Mouse (Mus musculus) midbrain, embryonic 16.5 days (tissue): ENCODE results near the gene F830045P16Rik. TPM values are rescaled to one million over a fixed set of nuclear protein-coding genes. Genes with fewer than 3 reads are reported as not detected.

ENCODE experiments used
- ATAC-seq: fragments of 200-750 bp; cut with Nextera tagmentation; 2 replicates; pipeline ENCODE4 v1.8.0; 2017; ENCODE audit warnings: moderate TSS enrichment
- H3K27ac ChIP-seq: fragments of 300-500 bp; sonication (generic); 2 replicates; pipeline ENCODE4 v1.5.1; 2014; ENCODE audit warnings: mild to moderate bottlenecking, low read length, mixed read lengths
- H3K27me3 ChIP-seq: fragments of 300-500 bp; sonication (generic); 2 replicates; pipeline ENCODE4 v1.6.1; 2014; ENCODE audit warnings: low read depth, low read length, mixed read lengths; ENCODE audit not compliant: control insufficient read depth, insufficient read depth
- H3K36me3 ChIP-seq: fragments of 300-500 bp; sonication (generic); 2 replicates; pipeline ENCODE4 v1.6.1; 2014; ENCODE audit warnings: mild to moderate bottlenecking, low read length, moderate library complexity, mixed read lengths; ENCODE audit not compliant: control insufficient read depth, insufficient read depth
- H3K4me1 ChIP-seq: fragments of 300-500 bp; sonication (generic); 2 replicates; pipeline ENCODE4 v1.6.1; 2014; ENCODE audit warnings: mild to moderate bottlenecking, low read length, mixed read lengths; ENCODE audit not compliant: control insufficient read depth, insufficient read depth
- H3K4me2 ChIP-seq: fragments of 300-500 bp; sonication (generic); 2 replicates; pipeline ENCODE4 v1.6.1; 2014; ENCODE audit warnings: mild to moderate bottlenecking, low read length, mixed read lengths
- H3K4me3 ChIP-seq: fragments of 300-500 bp; sonication (generic); 2 replicates; pipeline ENCODE4 v1.5.1; 2014; ENCODE audit warnings: low read depth, mild to moderate bottlenecking, low read length, moderate library complexity, mixed read lengths
- H3K9ac ChIP-seq: fragments of 300-500 bp; sonication (generic); 2 replicates; pipeline ENCODE4 v1.6.1; 2014; ENCODE audit warnings: low read depth, low read length, mixed read lengths
- H3K9me3 ChIP-seq: fragments of 300-500 bp; sonication (generic); replicated peaks from 2 replicates; pipeline ENCODE4 v1.6.1; 2014; ENCODE audit warnings: mild to moderate bottlenecking, low read length, mixed read lengths; ENCODE audit not compliant: control insufficient read depth, poor library complexity, severe bottlenecking
- WGBS: fragments of 180-500 bp; shearing (Covaris S2); extraction: QIAGEN DNeasy Blood & Tissue Kit; methylation state at CpG from one replicate; pipeline ENCODE4 v1.1.7; 2014; 5-methylcytosine and 5-hydroxymethylcytosine counted together
- polyA plus RNA-seq: library from polyadenylated mRNA; unstranded; fragments of >200 nt; fragmentation: Nextera tagmentation; extraction: Ambion mirVana; gene quantifications from 2 replicates; pipeline ENCODE4 v1.2.1, GENCODE M21; 2015

The F830045P16Rik gene
- polyA plus RNA-seq, 1 experiment from 2014 or later, result not detected

DNA sequence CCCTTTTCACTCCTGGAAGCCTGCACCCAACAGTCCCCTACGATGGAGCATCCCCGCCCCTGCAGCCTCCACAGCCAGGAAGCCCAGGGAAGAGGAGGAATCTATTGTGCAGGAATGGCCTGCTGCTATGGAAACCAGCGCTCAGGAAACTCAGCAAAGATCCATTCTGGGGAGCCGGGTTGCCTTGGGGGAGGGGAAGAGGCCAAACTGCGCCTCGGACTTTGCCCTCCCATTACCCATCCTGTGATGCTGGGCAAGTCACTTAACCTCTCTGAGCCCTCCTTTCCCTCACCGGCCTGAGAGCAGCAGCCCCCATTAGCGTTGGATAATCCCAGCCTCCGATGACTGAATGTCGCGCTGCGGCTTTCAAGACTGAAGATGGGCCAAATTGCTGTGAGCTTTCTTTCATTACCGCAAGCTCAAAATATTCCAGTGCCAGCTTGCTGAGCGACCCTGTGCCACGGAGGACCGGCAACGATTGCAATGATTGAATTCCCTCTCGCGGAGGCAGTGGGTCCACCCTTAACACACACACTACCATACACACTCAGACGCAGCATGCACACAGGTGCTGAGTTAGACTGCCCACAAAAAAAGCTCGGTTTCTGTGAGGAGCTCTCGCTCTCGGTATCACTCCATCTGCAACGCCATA, 38.1 kb upstream of the F830045P16Rik start:
- Histone ChIP-seq H3K9me3 (no peaks in the 10 kb centered on the region), H3K4me1 (peaks cover 25% of the 10 kb centered on the region), H3K4me3 (peak overlapping the region; percentile 28), H3K4me2 (peak overlapping the region; percentile 64), H3K36me3 (no peaks in the 10 kb centered on the region), H3K27me3 (no peaks in the 10 kb centered on the region), H3K27ac (peak overlapping the region; percentile 85), H3K9ac (peak overlapping the region; percentile 59; the same call in 1 of the 2 replicates)
- 3% methylated on average over 24 of the region's 24 CpGs for WGBS
- peak; percentile 92 for ATAC-seq

- no peaks in the 10 kb centered on the region for H3K27me3 ChIP-seq
- peak overlapping the region; percentile 59; the same call in 1 of the 2 replicates for H3K9ac ChIP-seq
- H3K4me3 ChIP-seq, result no peak overlapping the region; the same call in 1 of the 2 replicates
- WGBS, result 15% methylated on average over 4 of the region's 4 CpGs
- no peak for ATAC-seq
- H3K4me2 ChIP-seq, result peak overlapping the region; percentile 64
- peak overlapping the region; percentile 85 for H3K27ac ChIP-seq
- H3K36me3 ChIP-seq, result no peaks in the 10 kb centered on the region
- H3K9me3 ChIP-seq, result no peaks in the 10 kb centered on the region
- H3K4me1 ChIP-seq, result peaks cover 25% of the 10 kb centered on the region
These were observed 37.4 kb upstream of the F830045P16Rik start for GRCm38 (mm10) chr2:129573701-129574273.

DNA sequence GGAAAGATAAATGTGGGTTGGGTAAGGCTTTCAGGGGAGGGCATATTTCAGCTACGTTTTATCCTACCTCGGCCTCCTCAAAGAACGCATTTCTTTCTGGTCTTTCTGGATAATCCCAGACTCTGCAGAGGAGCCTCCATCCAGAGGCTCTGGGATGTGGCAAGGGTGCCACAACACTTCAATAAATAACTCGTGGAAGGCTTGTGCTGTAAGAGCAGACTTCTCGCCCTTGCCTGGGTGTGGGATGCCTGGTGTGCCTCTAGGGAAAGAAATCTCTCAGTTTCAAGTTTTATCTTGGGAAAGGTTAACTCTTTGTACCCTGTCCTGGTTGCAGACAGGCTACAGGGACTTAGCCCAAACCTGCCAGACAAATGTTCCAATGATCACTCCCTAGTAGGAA, 33.2 kb upstream of the F830045P16Rik start:
- 79% methylated on average over 5 of the region's 5 CpGs for WGBS
- no peak for ATAC-seq

DNA sequence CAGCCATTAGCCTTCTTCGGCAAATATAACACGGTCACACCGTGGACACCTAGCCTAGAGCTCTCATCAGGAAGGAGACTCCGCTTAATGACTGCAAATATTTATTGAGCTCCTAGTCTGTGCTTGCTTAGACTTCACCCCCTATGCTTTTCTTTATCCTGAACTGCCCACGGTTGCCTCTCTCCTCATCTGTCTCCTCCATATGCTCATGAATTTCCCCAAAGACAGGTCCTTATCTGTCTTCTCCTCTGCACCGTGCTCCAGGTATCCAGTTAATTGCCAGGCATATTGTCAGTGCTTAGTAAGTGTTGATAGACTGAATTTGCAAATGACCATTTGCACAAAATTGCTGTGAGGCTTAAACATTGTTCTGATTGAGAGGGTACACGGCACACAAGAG, 32.7 kb upstream of the F830045P16Rik start:
- Histone ChIP-seq H3K27me3 (no peaks in the 10 kb centered on the region), H3K36me3 (no peaks in the 10 kb centered on the region), H3K9me3 (no peaks in the 10 kb centered on the region), H3K4me3 (no peak overlapping the region), H3K9ac (no peak overlapping the region), H3K4me2 (no peak overlapping the region), H3K4me1 (peaks cover 11% of the 10 kb centered on the region), H3K27ac (no peak overlapping the region)
- WGBS, result 90% methylated on average over 7 of the region's 7 CpGs
- no peak for ATAC-seq

More for the DNA sequence above, 33.2 kb upstream of the F830045P16Rik start:
- no peaks in the 10 kb centered on the region for H3K9me3 ChIP-seq
- no peak overlapping the region for H3K4me3 ChIP-seq
- H3K9ac ChIP-seq, result no peak overlapping the region
- no peak overlapping the region for H3K4me2 ChIP-seq
- H3K36me3 ChIP-seq, result no peaks in the 10 kb centered on the region
- H3K27ac ChIP-seq, result no peak overlapping the region
- H3K27me3 ChIP-seq, result no peaks in the 10 kb centered on the region
- H3K4me1 ChIP-seq, result peaks cover 15% of the 10 kb centered on the region

DNA sequence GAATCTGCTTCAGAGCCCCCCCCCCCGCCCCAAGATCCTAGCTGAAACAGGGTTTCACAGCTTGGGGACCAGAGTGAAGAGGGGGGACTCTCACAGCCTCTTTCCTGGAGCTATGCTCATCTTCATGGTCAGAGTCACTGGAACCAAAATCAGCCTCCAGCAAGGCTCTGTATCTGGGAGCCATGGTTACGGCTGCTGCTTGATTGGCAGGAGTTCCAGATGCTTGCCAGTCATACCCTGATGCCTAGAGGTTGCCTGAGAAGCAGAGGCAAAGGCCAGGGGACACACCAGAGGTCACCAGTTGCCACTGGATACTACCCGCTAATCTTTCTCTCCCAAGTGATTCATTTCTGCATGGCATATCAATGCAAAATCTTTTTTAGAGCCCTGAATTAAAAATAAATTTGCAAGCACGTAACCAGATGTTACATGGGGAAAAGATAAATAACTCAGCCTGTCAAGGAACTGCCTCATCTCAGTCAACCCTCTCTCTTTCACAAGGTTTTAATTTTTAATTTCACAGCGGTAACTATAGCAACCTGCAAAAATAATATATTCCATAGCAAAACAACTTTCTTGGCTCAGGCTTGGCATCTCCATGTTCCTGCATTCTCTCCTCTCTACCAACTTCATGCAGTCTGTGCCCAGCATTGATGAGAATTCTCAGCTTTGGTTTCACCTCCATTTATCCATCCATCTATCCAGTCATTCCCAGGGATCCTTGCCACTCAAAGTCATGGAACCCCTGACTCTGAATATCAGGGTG, 27.7 kb upstream of the F830045P16Rik start:
- peaks cover 12% of the 10 kb centered on the region for H3K4me1 ChIP-seq
- H3K9ac ChIP-seq, result no peak overlapping the region
- H3K9me3 ChIP-seq, result no peaks in the 10 kb centered on the region
- peak; percentile 75 for ATAC-seq
- no peaks in the 10 kb centered on the region for H3K36me3 ChIP-seq
- H3K4me3 ChIP-seq, result no peak overlapping the region
- peak overlapping the region; percentile 66 for H3K27ac ChIP-seq
- no peaks in the 10 kb centered on the region for H3K27me3 ChIP-seq
- 55% methylated on average over 5 of the region's 5 CpGs for WGBS
- H3K4me2 ChIP-seq, result no peak overlapping the region

DNA sequence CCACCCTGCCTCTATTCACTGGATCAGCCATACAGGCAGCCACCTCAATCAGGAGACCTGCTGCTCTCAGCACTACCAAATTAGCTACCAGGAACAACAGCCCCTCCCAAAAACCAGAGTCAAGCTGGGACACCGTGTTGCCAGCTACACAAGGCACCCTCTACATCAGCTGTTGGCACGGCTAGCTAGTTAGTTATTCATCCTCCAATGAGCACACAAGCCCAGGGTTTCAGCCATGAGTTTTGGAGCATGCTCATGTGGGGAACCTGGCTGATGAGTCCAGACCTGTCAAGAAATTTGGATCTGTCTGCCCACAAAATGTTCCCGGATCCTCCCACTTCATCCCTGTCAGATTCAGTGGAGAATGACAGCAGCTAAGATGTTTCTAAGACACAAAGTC, 25.4 kb upstream of the F830045P16Rik start:
- Histone ChIP-seq H3K4me1 (peaks cover 16% of the 10 kb centered on the region), H3K9me3 (no peaks in the 10 kb centered on the region), H3K27me3 (no peaks in the 10 kb centered on the region), H3K4me3 (no peak overlapping the region), H3K27ac (no peak overlapping the region), H3K36me3 (no peaks in the 10 kb centered on the region), H3K9ac (no peak overlapping the region), H3K4me2 (no peak overlapping the region)
- 74% methylated on average over 3 of the region's 3 CpGs for WGBS
- ATAC-seq, result no peak

DNA sequence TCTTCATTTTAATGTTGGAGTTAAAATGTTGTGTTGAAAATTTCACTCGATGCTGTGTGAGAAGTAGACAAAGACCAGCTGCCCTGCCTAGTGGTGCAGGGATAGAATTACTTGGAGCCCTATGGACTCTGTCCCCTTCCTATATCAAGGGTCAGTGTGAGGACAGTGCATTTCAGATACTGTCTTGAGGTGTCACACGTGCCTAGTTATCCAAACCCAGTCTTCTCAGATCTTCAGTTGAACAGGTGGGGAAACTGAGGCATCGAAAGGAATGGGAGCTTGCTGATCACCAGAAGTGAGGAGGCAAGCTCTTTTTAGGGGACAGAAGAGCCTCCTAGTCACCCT, 22.4 kb upstream of the F830045P16Rik start:
- Histone ChIP-seq H3K9ac (no peak overlapping the region), H3K36me3 (no peaks in the 10 kb centered on the region), H3K27me3 (no peaks in the 10 kb centered on the region), H3K9me3 (no peaks in the 10 kb centered on the region), H3K4me1 (peaks cover 13% of the 10 kb centered on the region), H3K4me3 (no peak overlapping the region), H3K4me2 (no peak overlapping the region), H3K27ac (no peak overlapping the region)
- ATAC-seq, result no peak
- WGBS, result 79% methylated on average over 3 of the region's 3 CpGs

DNA sequence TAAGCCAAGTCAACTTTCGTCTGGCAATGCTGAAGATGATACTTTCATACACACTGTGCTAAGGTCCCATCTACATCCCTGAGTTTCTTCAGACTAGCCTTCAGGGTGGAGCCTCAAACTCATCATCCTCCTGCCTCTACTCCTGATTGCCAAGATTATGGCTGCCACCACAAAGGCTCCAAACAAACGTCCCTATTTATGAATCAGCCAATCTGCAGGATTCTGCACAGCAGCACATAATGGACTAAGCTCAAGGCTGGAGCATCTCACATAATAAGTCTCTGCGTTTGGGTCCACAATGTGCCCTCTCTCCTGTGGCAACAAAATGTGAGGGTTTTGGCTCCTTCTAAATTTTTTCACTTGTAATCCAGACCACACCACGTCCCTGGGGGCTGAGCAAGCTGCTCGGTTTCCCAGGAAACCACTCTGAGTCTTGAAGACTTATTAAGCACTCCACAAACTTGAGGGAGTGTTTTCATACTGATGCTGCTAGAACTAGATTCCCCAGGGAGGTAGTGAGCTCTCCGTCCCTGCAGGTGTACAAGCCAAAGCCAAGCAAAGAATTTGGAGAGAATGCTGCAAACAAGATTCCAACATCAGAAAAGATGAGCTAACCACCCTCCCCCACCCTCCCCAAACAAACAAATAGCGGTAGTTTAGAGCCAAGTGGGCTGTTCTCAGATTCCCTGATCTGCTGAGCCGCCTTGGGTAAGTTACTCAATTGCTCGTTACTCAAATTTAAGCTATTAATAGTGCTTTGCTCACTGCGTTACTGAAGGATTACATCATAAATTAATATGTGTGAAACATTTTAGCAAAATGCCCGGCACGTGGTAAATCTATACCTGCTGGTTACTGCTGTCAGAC, 21.8 kb upstream of the F830045P16Rik start:
- WGBS, result 57% methylated on average over 12 of the region's 12 CpGs
- ATAC-seq, result no peak
- no peak overlapping the region for H3K4me2 ChIP-seq

More for the DNA sequence above, 21.8 kb upstream of the F830045P16Rik start:
- H3K4me3 ChIP-seq, result no peak overlapping the region
- no peaks in the 10 kb centered on the region for H3K27me3 ChIP-seq
- no peak overlapping the region for H3K27ac ChIP-seq
- no peaks in the 10 kb centered on the region for H3K9me3 ChIP-seq
- H3K4me1 ChIP-seq, result peaks cover 7% of the 10 kb centered on the region
- H3K9ac ChIP-seq, result no peak overlapping the region
- H3K36me3 ChIP-seq, result no peaks in the 10 kb centered on the region
